Mouse (Mus musculus) limb, embryonic 15.5 days (tissue): ENCODE measurements around the gene Gpr37l1. TPM values are rescaled to one million over a fixed set of nuclear protein-coding genes. Genes with fewer than 3 reads are reported as not detected.
"Not testable (repeated sequence)": the region's sequence is repeated elsewhere in the genome, so short reads cannot be mapped to it uniquely, and the experiment has no call there.

Experiments used
- ATAC-seq: fragments of 200-750 bp; cut with Nextera tagmentation; 2 replicates; pipeline ENCODE4 v1.8.0; 2017; ENCODE audit warnings: low read depth, moderate TSS enrichment; ENCODE audit not compliant: insufficient number of reproducible peaks, low FRiP score, low TSS enrichment
- H3K27ac ChIP-seq: fragments of 300-500 bp; sonication (generic); 2 replicates; pipeline ENCODE4 v1.5.1; 2015; ENCODE audit warnings: moderate library complexity, mild to moderate bottlenecking, inconsistent platforms
- H3K27me3 ChIP-seq: fragments of 300-500 bp; sonication (generic); 2 replicates; pipeline ENCODE4 v1.6.1; 2015; ENCODE audit warnings: inconsistent platforms
- H3K36me3 ChIP-seq: fragments of 300-500 bp; sonication (generic); 2 replicates; pipeline ENCODE4 v1.6.1; 2015; ENCODE audit warnings: inconsistent platforms
- H3K4me1 ChIP-seq: fragments of 300-500 bp; sonication (generic); 2 replicates; pipeline ENCODE4 v1.6.1; 2015; ENCODE audit warnings: inconsistent platforms
- H3K4me2 ChIP-seq: fragments of 300-500 bp; sonication (generic); 2 replicates; pipeline ENCODE4 v1.6.1; 2015; ENCODE audit warnings: mild to moderate bottlenecking, inconsistent platforms
- H3K4me3 ChIP-seq: fragments of 300-500 bp; sonication (generic); 2 replicates; pipeline ENCODE4 v1.5.1; 2015; ENCODE audit warnings: mild to moderate bottlenecking, inconsistent platforms
- H3K9ac ChIP-seq: fragments of 300-500 bp; sonication (generic); 2 replicates; pipeline ENCODE4 v1.6.1; 2015; ENCODE audit warnings: inconsistent platforms
- H3K9me3 ChIP-seq: fragments of 300-500 bp; sonication (generic); 2 replicates; pipeline ENCODE4 v1.6.1; 2016; ENCODE audit warnings: inconsistent platforms
- WGBS: fragments of 180-500 bp; shearing (Covaris S2); methylation state at CpG from one replicate; pipeline ENCODE4 v1.1.7; 2015; 5-methylcytosine and 5-hydroxymethylcytosine counted together
- polyA plus RNA-seq: library from polyadenylated mRNA; unstranded; fragments of >200 nt; fragmentation: Nextera tagmentation; extraction: Ambion mirVana; gene quantifications from 2 replicates; pipeline ENCODE4 v1.2.1, GENCODE M21; 2015

Gpr37l1 gene
- polyA plus RNA-seq, 1 experiment from 2014 or later, result not detected

DNA sequence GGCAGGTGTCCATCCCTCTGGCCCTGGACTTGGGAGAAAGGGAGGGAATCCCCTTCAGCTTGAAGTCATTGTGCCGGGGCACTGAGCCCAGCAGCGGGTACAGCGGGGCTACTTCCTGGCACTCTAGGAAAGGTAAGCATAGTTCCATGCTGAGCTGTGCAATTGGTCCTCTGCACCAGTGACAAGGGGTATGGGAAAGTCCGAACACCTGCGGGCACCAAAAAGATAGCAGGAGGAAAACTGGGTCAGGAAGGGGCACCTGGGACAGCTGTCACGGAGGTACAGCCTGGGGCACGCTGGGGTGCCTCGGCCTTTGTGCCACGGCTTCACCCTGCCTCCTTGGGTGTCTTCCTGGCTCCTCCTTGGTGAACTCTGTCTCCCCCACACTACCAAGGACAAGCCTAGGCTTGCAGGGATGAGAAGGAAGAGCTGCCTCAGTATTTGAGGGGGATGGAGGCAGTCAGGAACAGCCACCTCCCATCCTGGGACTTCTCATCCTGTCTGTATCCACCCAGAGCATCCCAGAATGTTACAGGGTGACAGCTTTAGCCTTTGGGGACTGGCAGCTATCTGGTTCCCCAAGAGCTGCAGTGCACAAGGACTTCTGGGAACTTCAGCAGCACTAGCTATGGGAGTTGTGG, 37.8 kb downstream of the Gpr37l1 start:
- H3K27me3 ChIP-seq, result peaks cover 9% of the 10 kb centered on the region; the same call in 1 of the 2 replicates
- no peaks in the 10 kb centered on the region for H3K9me3 ChIP-seq
- ATAC-seq, result no peak
- no peak overlapping the region for H3K9ac ChIP-seq
- no peaks in the 10 kb centered on the region for H3K36me3 ChIP-seq
- peaks cover 77% of the 10 kb centered on the region for H3K4me1 ChIP-seq
- no peak overlapping the region for H3K4me3 ChIP-seq
- WGBS, result 73% methylated on average over 9 of the region's 9 CpGs
- no peak overlapping the region for H3K4me2 ChIP-seq
- H3K27ac ChIP-seq, result no peak overlapping the region; the same call in 1 of the 2 replicates

DNA sequence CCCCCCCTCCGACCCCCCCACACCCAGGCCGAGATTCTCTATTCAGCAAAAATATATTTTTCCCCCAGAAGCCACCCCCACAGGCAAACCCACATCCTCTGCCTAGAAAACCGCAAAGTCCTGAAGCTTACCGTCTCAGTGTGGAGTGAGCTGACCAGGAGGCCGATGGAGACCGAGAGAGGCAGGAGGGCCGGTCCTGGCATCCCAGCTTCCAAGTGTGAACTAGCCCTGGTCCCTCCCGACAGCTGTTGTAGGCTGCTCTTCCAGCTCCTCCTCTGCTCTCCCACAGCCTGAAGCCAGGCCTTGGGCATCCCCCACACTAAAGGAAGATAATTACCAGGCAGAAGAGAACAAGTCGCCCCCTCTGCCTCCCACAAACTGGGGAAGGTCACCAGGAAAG, 38.5 kb downstream of the Gpr37l1 start:
- 32% methylated on average over 9 of the region's 9 CpGs for WGBS
- H3K9ac ChIP-seq, result no peak overlapping the region
- peaks cover 77% of the 10 kb centered on the region for H3K4me1 ChIP-seq
- no peaks in the 10 kb centered on the region for H3K9me3 ChIP-seq
- peak overlapping the region; percentile 85 for H3K27ac ChIP-seq
- peaks cover 9% of the 10 kb centered on the region; the same call in 1 of the 2 replicates for H3K27me3 ChIP-seq
- no peak overlapping the region for H3K4me2 ChIP-seq
- no peak overlapping the region for H3K4me3 ChIP-seq
- H3K36me3 ChIP-seq, result no peaks in the 10 kb centered on the region
- ATAC-seq, result no peak

DNA sequence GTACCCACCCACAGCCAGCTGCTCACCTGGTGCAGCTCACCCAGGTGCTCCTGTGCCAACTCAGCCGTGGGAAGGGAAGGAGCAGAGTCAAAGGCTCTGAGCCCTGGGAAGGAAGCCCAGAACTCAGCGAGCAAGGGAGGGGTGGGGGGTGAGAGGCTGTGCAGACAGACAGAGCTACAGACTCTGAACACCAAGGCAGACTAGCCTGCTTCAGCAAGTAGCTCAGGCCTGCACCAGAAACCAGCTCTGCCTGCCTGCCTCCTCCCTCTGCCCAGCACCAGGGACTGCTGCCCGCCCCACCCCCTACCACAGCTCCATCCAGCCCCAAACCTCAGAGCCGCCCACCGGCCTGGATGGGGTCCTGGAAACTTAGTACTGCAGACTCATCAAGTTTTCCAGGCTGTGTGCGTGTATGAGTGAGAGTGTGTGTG, 39.5 kb downstream of the Gpr37l1 start:
- Histone ChIP-seq H3K36me3 (no peaks in the 10 kb centered on the region), H3K9me3 (no peaks in the 10 kb centered on the region), H3K9ac (0 out of 2 replicates have a peak overlapping the region, but pooled peaks have one; percentile 31), H3K4me1 (peaks cover 77% of the 10 kb centered on the region), H3K4me3 (peak overlapping the region; percentile 11; the same call in 1 of the 2 replicates), H3K27ac (peak overlapping the region; percentile 85), H3K27me3 (peaks cover 9% of the 10 kb centered on the region; the same call in 1 of the 2 replicates), H3K4me2 (peak overlapping the region; percentile 24)
- ATAC-seq, result peak; percentile 85
- WGBS, result 19% methylated on average over 5 of the region's 6 CpGs

DNA sequence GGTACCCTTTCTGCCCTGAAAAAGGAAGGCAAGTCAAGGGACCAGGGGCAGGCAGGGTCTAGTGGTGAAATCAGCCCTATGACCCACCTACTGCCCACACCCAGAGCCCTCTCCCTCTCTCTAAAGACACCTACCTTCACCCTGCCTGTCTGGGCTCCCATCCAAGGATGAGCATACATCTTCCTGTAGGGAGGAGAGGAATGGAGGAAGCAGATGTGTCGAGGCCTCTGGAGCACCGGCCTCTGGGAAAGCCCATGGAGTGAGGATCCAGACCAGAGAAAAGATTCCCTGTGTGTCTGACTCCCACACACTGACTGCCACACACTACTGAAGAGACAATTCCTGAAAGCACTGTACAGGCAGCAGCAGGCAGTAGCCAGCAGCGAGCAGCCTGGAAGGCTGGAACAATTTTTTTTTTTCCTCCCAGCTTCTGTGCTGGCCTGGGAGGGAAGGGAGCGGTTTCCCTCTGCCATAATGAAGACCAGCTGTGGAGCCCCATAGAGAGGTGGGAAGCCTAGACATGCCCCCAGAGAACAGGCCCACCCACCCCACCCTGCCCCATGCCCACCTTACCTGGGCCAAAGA, 40.9 kb downstream of the Gpr37l1 start:
- Histone ChIP-seq H3K4me1 (peaks cover 63% of the 10 kb centered on the region), H3K4me3 (0 out of 2 replicates have a peak overlapping the region, but pooled peaks have one; percentile 11), H3K9me3 (no peaks in the 10 kb centered on the region), H3K27me3 (peaks cover 9% of the 10 kb centered on the region; the same call in 1 of the 2 replicates), H3K27ac (peak overlapping the region; percentile 85), H3K4me2 (peak overlapping the region; percentile 21), H3K36me3 (no peaks in the 10 kb centered on the region), H3K9ac (no peak overlapping the region)
- no peak for ATAC-seq
- 11% methylated on average over 4 of the region's 4 CpGs for WGBS

DNA sequence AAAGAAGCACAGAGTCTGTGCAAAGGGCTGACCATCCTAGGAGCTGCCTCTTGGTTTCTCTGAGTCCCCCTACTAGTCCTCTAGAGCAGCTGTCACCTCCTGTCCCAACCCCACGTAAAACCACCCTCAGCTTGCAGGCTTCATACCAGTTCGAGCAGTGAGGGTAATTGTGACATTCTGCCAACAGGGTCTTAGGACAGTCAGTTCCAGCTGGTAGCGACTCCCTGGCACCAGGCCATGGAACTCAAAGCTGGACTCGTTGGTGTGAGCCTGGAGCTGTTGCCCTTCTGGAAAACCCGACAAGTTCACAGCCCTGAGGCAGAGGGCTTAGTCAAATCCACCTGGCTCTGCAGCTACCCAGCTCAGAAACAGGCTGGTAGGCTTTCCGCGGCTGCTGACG, 41.5 kb downstream of the Gpr37l1 start:
- Histone ChIP-seq H3K9me3 (no peaks in the 10 kb centered on the region), H3K36me3 (no peaks in the 10 kb centered on the region), H3K27me3 (peaks cover 9% of the 10 kb centered on the region; the same call in 1 of the 2 replicates), H3K9ac (no peak overlapping the region), H3K4me3 (0 out of 2 replicates have a peak overlapping the region, but pooled peaks have one; percentile 11), H3K4me1 (peaks cover 57% of the 10 kb centered on the region), H3K27ac (peak overlapping the region; percentile 85), H3K4me2 (peak overlapping the region; percentile 21)
- WGBS, result 24% methylated on average over 8 of the region's 8 CpGs
- ATAC-seq, result no peak

DNA sequence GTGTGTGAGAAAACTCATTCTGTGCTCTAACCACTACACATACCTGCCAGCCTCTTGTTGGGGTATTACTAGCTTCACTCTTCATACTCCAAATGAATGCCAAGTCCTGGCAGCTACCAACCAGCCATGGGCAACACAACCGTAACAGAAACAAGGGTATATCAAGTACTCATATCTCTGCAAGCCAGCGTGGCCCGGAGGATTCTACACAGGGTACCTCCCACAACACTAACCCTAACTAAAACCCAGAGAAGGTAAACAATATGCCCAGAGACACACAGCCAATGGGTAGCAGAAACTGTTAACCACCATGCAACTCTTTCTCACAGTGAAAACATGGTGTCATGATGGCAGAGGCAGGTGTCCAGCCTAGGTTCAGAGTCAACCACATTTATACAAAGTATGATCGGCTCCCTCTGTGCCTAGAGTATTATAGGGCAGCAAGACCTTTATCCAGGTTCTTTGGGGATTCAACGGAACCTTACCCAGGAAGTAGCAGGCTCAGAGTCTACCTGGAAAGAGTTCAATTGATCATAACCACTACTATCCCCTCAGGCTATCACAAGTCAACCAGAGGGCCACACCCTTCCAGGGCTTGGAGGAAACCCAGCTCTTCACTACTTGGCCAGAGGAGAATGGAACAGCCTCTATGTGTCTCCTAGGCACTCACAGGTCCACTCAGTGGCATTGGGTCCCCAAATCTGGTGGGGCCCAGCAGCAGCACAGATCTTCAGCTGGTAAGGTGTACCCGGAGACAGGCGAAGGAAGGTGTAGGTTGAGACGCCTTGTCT, 42.7 kb downstream of the Gpr37l1 start:
- Histone ChIP-seq H3K9ac (no peak overlapping the region), H3K36me3 (peaks cover 3% of the 10 kb centered on the region; the same call in 1 of the 2 replicates), H3K4me3 (no peak overlapping the region), H3K4me2 (no peak overlapping the region), H3K27ac (no peak overlapping the region), H3K9me3 (no peaks in the 10 kb centered on the region), H3K27me3 (peaks cover 8% of the 10 kb centered on the region; the same call in 1 of the 2 replicates), H3K4me1 (peaks cover 49% of the 10 kb centered on the region)
- ATAC-seq, result no peak
- WGBS, result 94% methylated on average over 8 of the region's 8 CpGs

DNA sequence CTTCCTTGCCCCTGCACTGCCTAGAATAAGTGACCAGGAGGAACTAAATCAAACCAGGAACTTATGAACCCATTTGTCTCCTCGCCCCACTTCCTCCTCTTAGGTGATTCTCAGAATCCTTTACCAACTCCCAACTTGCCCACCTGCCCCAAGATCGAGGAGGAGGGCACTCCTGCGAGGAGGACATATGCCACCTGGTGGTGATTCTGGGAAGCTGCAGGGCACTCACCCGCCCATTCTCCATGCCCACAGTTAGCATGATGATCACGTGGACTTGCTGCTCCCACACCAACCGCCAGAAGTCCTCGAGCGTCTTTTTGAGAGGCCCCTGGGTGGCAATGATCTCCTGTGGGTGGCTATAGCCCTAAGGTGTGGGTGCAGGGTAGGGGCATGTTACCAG, 54.8 kb downstream of the Gpr37l1 start:
- Histone ChIP-seq H3K27me3 (no peaks in the 10 kb centered on the region), H3K27ac (no peak overlapping the region), H3K4me2 (no peak overlapping the region), H3K4me3 (no peak overlapping the region), H3K9me3 (no peaks in the 10 kb centered on the region), H3K9ac (no peak overlapping the region), H3K36me3 (no peaks in the 10 kb centered on the region), H3K4me1 (peaks cover 4% of the 10 kb centered on the region; the same call in 1 of the 2 replicates)
- no peak for ATAC-seq
- 8% methylated on average over 8 of the region's 8 CpGs for WGBS

DNA sequence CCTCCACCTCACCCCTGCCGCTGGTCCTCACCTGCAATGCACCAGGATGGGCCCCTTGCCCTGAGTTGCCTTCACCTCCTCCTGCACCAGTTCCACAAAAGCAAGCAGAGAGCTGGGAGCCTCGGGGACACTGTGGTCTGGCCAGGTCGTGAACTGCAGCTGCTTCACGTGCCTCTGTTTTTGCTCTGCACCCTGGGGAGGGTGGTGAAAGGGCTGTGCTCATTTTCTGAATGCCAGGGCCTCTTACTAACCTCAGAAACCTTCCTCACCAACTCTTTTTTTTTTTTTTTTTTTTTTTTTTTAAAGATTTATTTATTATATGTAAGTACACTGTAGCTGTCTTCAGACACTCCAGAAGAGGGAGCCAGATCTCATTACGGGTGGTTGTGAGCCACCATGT, 56.2 kb downstream of the Gpr37l1 start:
- not testable (repeated sequence) for H3K4me3 ChIP-seq, H3K27ac ChIP-seq, H3K4me2 ChIP-seq, H3K9ac ChIP-seq, ATAC-seq, H3K9me3 ChIP-seq, H3K36me3 ChIP-seq, H3K4me1 ChIP-seq
- H3K27me3 ChIP-seq, result peaks cover 12% of the 10 kb centered on the region; the same call in 1 of the 2 replicates
- WGBS, result 60% methylated on average over 5 of the region's 5 CpGs

Other genes starting within 250 kb of the Gpr37l1 start
- 7.7 and 8.9 TPM in 2 replicates for gene Ppp1r12b, start 211.7 kb downstream of the Gpr37l1 start, polyA plus RNA-seq
- gene Ube2t, start 205.1 kb downstream of the Gpr37l1 start, polyA plus RNA-seq, result 25.3 and 25.7 TPM in 2 replicates
- 7.8 and 9.3 TPM in 2 replicates for gene Lgr6, start 62.4 kb downstream of the Gpr37l1 start, polyA plus RNA-seq
- gene Ptpn7, start 35.0 kb downstream of the Gpr37l1 start, polyA plus RNA-seq, result 4.3 and 4.5 TPM in 2 replicates
- gene Arl8a, start 20.9 kb downstream of the Gpr37l1 start, polyA plus RNA-seq, result 59.2 and 59.8 TPM in 2 replicates
- 14.3 and 14.9 TPM in 2 replicates for gene Elf3, start 90.9 kb upstream of the Gpr37l1 start, polyA plus RNA-seq
- 84.7 and 86.3 TPM in 2 replicates for gene Rnpep, start 116.4 kb upstream of the Gpr37l1 start, polyA plus RNA-seq
- gene Timm17a, start 146.1 kb upstream of the Gpr37l1 start, polyA plus RNA-seq, result 186 and 190 TPM in 2 replicates
- gene Lmod1, start 157.1 kb upstream of the Gpr37l1 start, polyA plus RNA-seq, result 0.46 and 0.98 TPM in 2 replicates
- 31.9 and 40.1 TPM in 2 replicates for gene Shisa4, start 207.6 kb upstream of the Gpr37l1 start, polyA plus RNA-seq